Mouse (Mus musculus) layer of hippocampus, adult 9-11 months (tissue): ENCODE data around the gene Gm3633.
"Not testable (repeated sequence)": the region's sequence is repeated elsewhere in the genome, so short reads cannot be mapped to it uniquely, and the experiment has no call there.

ENCODE experiments used
- DNase-seq: peaks from one replicate; pipeline ENCODE4 v3.0.0; 2022

Gene Gm3633

DNA sequence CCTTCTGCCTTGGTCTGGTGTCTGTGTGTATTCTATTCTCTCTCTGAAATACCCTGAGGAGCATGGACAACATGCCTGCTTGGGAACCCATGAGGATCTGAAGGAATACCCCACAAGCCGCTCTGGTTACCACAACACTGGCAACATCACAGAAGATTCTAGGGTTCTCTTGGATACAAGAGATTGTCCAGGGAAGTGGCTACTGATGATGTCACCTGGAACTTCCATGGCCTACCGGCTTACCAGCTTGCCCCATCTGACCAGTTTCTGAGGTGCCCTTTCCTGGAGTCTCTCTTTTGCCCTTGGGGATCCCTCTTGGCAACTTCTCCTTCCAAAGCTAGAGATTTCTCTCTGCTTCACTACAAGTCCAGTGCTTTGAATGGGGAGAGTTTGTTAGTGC is at the start of gene Gm3633:
Gm3633 (minus strand) TSS at position 101 of the 400 bp plus-strand sequence.
- DNase-seq, result not testable (repeated sequence)

DNA sequence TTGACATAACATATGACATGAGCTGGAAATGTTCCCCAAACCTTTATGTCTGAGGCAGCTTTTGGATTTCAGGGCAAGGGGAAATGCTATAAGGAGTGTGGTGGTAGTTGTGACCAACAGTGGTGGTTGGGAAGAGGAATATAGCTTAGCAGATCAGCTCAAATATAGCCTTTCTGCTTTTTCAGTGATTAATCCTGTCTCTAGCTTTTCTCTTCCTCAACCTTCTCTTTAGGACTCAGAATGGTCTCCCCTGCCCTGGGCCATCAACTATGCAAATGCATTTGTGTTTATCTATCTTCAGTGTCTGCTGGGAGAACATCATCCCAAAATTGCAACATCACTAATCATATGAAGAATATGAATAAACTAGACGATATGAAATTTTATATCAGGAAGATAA is 13.9 kb upstream of the Gm3633 start, which contains the start of gene Gm10378:
Gm10378 (plus strand) TSS at position 301 of the 400 bp plus-strand sequence.
- not testable (repeated sequence) for DNase-seq

DNA sequence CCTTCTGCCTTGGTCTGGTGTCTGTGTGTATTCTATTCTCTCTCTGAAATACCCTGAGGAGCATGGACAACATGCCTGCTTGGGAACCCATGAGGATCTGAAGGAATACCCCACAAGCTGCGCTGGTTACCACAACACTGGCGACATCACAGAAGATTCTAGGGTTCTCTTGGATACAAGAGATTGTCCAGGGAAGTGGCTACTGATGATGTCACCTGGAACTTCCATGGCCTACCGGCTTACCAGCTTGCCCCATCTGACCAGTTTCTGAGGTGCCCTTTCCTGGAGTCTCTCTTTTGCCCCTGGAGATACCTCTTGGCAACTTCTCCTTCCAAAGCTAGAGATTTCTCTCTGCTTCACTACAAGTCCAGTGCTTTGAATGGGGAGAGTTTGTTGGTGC is 41.9 kb downstream of the Gm3633 start, which contains the start of gene Gm17124:
Gm17124 (minus strand) TSS at position 101 of the 400 bp plus-strand sequence.
- DNase-seq, result not testable (repeated sequence)
